Mouse (Mus musculus) myocyte (in vitro differentiated cells): Measurements from ENCODE around the gene Rsad1.

Experiments
- MAX ChIP-seq: IDR thresholded peaks from one replicate; pipeline ENCODE4 v1.6.1; 2011; ENCODE audit warnings: low read depth, mild to moderate bottlenecking, control low read depth
- POLR2A ChIP-seq: IDR thresholded peaks from one replicate; pipeline ENCODE4 v1.6.1; 2011; ENCODE audit warnings: low read depth, mild to moderate bottlenecking, control low read depth, moderate library complexity; ENCODE audit not compliant: insufficient read length
- SRF ChIP-seq: IDR thresholded peaks from one replicate; pipeline ENCODE4 v1.6.1; 2011; ENCODE audit warnings: low read depth; ENCODE audit not compliant: control insufficient read depth, insufficient read length
- USF1 ChIP-seq: IDR thresholded peaks from one replicate; pipeline ENCODE4 v1.6.1; 2011; ENCODE audit warnings: low read depth, mild to moderate bottlenecking, control low read depth, moderate library complexity

- TF ChIP-seq USF1 (no peak), MAX (no peak), POLR2A (no peak), SRF (no peak)
These were observed 5.7 kb downstream of the Rsad1 start for GRCm38 (mm10) chr11:94543344-94543743.
